Mouse (Mus musculus): Measurements from ENCODE around the gene Acta1.

The Acta1 gene

DNA sequence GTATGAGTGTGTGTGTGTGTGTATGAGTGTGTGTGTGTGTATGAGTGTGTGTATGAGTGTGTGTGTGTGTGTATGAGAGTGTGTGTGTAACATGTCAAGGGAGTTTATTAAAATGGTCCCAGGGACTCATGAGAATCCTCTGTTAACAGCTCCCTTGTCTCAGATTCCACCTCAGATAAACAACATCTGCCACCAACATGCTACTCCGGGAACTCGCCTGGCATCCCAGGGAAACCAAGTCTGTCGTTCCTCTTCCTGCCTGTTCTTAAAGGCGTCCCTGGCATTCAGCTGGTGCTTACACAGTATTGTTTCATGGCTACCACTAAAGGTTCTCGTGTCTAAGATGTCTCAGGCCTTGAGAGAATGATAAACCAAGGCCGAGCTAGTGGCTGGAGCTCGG lies 50.2 kb downstream of the Acta1 start:
- DNase-seq (ENCODE audit: extremely low spot score): no peak

DNA sequence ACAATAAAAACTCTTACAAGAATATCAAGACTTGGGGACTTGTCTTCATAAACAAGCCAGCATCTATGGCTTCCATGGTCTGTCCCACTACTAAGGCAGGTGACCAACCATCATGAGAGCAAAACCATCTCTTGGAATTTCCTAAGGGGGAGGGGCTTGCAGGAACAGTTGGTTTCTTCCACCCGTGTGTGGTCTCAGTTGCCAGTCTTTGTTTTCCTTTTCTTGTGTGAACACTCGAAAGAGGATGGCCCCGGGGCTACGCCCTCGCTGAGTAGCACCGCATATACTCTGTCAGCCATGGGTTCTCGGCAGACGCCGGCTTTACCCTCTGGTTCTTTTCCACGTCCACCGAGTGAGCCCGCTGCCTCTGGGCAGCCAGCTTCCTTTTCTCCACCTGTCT lies 52.5 kb downstream of the Acta1 start:
- no peak for DNase-seq (ENCODE audit: extremely low spot score)
